Mouse (Mus musculus) brain, embryonic 14.5 days (tissue): ENCODE data around the gene Mcrip1. TPM values are rescaled to one million over a fixed set of nuclear protein-coding genes. Genes with fewer than 3 reads are reported as not detected.
"Not testable (repeated sequence)": the region's sequence is repeated elsewhere in the genome, so short reads cannot be mapped to it uniquely, and the experiment has no call there.

ENCODE experiments used
- DNase-seq: peaks from one replicate; pipeline ENCODE4 v3.0.0-alpha.2; 2011; ENCODE audit warnings: low read depth
- CTCF ChIP-seq: fragments of 200-500 bp; IDR thresholded peaks from 2 replicates; pipeline ENCODE4 v1.5.1; 2012; ENCODE audit warnings: inconsistent platforms, mild to moderate bottlenecking, moderate library complexity, borderline replicate concordance; ENCODE audit not compliant: insufficient read depth, insufficient read length; ENCODE audit errors: extremely low read depth
- POLR2A ChIP-seq: fragments of 200-500 bp; IDR thresholded peaks from 2 replicates; pipeline ENCODE4 v1.6.1; 2012; ENCODE audit warnings: mild to moderate bottlenecking, inconsistent platforms, borderline replicate concordance; ENCODE audit not compliant: poor library complexity, insufficient read depth, insufficient read length, severe bottlenecking; ENCODE audit errors: extremely low read depth
- polyA plus RNA-seq: library from polyadenylated mRNA; depleted of rRNA; stranded (reverse); fragments of >200 nt; gene quantifications from 2 replicates; pipeline ENCODE4 v1.2.3, GENCODE M21; 2012

Gene Mcrip1
- polyA plus RNA-seq, 1 experiment = 204 TPM

DNA sequence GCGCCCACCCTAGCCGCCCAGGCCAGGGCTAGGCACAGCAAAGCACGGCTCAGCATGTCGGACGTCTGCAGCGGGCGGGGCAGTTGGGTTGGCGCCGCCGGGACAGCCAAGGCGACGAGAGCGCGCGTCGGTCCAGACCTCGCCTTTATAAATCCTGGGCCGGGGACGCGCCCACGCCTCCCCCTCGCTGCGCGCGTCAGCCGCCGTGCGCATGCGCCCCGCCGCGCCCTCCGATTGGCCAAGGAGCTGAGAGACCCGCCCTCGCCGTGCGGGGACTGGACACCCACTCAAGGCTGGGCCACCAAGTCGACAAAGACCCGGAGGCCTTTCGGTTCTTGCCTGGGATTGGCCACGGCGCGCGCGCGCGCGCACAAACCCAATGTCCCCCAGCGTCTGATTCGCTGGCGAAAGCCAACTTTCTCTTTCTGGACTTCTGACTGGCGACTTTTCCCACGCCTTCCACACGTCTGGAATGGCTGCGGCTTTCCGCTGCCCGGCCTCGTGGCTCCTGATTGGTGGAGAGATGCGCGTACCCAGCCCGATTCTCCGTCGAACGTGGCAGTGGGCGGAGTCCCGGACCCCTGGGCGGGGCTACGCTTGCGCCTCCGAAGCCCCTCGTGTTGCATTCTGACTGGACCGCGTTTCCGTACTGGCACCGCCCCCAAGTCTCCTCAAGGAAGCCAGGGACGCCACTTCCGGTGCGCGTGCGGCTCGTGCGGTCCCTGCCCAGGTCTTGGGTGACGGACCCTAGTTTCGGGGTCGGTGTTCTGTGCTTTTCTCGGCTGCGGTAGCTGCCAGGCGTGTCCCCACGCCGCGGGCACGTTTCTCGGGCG is 23.4 kb upstream of the Mcrip1 start, which contains the start of gene P4hb:
P4hb (minus strand) TSS at position 502 of the 833 bp plus-strand sequence.
- peak; percentile 100 for DNase-seq
- TF ChIP-seq CTCF = no peak
- peak; percentile 93 for TF ChIP-seq POLR2A

DNA sequence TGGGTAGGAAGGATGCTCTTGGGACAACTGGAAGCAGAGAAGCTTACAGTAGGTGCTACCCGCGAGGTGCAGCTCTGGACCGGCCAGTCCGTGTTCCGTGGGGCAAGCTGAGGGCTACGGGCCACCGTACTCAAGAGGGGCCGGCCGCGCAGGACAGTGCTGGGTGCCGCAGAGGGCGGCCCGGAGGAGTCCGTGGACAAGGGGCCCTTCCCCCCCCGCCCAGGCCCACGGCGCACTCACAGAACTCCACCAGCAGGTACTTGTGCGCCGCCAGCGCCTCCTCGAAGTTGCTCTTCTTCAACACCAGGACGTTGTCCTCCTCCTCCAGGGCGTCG is 22.9 kb upstream of the Mcrip1 start:
- TF ChIP-seq CTCF = no peak
- no peak for TF ChIP-seq POLR2A

DNA sequence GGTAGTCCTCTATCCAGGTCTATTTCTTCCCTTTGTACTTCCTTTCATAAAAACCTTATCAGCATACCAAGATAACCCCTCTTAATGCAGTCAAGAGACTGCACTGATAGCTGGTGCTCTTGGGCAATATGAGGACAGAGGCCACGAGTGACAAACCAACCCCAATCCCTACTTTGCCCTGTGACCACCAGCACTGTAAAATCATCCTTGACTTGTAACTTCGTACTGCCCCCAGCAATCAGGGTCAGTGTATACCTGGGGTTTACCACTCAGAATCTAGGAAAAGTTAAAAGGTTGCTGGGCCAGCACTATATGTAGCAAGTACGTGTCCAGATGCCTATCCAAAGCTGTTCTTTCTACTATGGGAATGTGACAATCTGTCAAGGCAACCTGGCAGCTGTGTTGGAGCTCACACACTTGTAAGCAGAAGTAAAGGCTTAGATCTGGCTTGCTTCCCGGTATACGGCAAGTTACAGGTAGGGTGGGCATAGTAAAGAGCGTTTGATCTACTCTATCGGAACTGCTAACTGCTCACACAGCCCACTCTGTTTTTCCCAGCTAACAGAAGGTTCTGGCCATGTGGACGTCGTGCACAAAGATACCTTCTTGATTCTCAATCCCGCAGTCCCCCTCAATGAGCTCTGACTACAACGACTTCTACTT is 22.4 kb upstream of the Mcrip1 start:
- TF ChIP-seq CTCF (no peak), POLR2A (no peak)
- DNase-seq = peak; percentile 19

More for the DNA sequence above, 22.9 kb upstream of the Mcrip1 start:
- no peak for DNase-seq

DNA sequence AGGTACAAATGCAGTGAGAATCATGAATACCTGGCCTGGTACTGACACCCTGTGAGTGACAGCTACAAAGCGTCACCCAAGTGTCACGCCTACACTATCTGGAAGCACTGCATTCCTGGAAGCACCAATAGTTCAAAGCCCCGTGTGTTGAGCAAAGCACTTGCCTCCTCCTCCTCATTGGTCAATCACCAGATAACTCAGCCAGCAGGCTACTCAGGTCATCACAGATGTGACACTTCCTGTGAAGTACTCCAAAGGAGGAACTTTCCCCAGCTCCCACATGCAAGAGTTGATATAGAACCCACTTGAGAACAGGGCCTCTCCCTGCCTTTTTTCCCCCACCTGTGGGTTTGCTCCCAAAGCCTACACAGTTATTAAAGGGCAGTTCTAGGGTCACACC is 21.6 kb upstream of the Mcrip1 start:
- no peak for DNase-seq
- TF ChIP-seq POLR2A (no peak), CTCF (no peak)

DNA sequence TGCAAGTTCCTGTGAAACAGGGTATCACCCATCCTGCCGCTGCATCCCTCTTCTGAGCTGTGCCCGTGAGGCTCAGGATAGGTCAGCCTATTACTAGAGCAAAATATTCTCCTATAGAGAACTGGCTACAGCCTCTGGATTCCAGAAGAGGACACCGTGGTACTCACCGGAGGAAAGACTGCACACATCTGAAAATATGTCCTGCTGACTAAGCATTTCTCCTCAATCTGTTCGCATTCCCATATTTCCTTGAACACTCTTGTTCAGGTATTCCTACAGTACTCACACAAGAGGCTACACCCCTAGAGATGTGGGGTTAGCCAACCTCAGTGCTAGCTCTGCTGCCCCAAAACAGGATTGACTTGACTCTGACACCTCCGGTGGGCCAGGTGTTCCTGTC is 18.8 kb upstream of the Mcrip1 start:
- no peak for DNase-seq
- no peak for TF ChIP-seq CTCF
- TF ChIP-seq POLR2A = no peak

DNA sequence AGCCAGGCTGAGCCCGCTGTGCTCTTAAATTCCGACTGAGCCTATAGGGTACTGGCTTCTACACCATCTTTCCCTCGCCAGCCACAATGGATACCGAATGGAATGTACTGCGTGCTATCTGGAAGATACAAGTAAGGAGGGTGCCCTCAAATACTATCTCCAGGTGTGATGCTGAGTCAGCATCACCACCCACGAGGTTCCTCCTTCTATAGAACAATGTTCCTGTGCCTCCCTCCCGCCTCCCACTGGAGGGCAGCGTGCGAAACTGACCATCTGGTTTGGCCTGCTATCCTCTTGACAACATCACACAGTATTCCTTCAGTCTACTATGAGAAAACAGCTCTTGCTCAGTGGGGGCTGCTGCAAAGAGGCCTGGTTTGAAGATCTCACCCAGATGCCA is 15.6 kb upstream of the Mcrip1 start:
- TF ChIP-seq CTCF (no peak), POLR2A (no peak)
- DNase-seq = no peak

DNA sequence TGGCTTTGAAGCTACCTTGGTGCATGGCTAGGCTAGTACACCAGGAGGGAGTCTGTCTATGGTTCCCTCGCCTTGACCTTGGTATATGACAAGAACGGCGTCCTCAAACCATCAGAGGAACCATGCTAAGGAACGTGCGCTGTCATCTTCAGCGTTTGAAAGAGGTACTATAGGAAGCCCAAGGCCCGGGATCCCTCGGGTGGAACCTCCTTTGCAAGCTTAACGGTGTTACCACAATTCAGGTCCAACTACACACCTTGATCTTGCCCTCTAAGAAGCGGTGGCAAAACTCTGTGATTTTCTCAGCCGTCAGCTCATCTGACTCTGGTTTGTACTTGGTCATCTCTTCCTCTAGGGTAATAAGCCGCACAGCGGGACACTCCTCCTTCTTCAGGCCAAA is 13.4 kb upstream of the Mcrip1 start:
- no peak for TF ChIP-seq CTCF
- no peak for TF ChIP-seq POLR2A
- no peak for DNase-seq

DNA sequence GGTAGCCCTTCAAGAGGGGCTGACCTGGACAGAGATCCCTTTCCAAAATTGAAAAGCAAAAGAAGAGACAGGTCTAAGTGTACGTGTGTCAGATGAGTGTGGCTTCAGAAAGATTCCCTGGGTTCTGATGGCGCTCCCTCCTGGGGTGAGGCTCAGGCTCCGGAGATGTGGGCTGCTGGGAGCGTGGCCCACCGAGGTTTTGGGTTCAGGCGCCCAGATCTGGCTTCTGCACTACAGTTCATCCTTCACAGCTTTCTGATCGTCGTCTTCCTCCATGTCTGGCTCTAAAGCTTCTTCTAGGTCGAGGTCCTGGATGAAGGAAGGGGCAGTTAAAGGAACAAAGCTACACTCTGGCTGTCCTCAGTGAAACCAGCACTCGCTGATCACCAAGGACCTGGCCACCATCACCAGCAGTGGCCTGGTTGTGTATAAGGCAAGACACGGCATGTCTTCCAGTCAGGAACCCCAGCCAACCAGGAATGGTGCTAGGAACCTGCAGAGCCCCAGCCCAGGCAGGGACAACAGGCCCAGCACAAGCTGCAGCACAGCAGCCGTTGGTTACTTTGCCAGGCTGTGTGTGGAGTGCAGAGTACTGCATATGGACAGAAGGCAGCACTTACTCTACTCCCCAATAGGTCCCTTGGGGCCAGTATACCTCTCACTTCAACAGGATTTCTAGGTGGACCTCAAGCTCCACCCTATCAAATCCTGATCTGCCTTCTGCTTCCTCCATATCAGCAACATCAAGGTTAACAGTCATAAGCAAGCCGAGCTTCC is 11.6 kb upstream of the Mcrip1 start:
- DNase-seq = no peak

DNA sequence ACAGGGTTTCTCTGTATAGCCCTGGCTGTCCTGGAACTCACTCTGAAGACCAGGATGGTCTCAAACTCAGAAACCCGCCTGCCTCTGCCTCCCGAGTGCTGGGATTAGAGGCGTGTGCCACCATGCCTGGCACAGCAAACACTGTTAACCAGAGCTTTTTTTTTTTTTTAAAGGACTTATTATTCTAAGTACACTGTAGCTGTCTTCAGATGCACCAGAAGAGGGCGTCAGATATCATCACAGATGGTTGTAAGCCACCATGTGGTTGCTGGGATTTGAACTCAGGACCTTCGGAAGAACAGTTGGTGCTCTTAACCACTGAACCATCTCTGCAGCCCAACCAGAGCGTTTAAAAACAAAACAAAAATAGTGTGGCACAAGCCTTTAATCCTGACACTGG is 9.3 kb upstream of the Mcrip1 start:
- DNase-seq = not testable (repeated sequence)

More for the DNA sequence above, 11.6 kb upstream of the Mcrip1 start:
- TF ChIP-seq CTCF = no peak
- no peak for TF ChIP-seq POLR2A

DNA sequence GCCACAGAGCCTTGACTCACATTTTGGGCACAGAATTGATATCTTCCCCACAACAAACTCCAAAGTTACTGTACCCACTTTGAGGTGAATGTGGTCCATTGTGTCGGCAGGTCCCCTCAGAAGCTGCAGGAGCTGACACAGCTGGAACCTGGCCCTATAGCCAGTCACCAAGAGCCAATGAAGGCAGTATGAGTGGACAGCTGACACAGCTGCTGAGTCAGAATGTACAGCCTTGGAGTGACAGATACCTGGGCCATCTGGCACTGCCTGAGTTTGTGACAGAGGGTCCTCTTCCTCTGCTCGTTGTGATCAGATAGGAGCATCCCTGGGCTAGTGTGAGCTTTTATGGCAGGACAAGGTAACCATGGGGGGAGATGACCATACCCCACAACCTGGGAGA is 5.7 kb upstream of the Mcrip1 start:
- TF ChIP-seq CTCF (no peak), POLR2A (no peak)
- no peak for DNase-seq

DNA sequence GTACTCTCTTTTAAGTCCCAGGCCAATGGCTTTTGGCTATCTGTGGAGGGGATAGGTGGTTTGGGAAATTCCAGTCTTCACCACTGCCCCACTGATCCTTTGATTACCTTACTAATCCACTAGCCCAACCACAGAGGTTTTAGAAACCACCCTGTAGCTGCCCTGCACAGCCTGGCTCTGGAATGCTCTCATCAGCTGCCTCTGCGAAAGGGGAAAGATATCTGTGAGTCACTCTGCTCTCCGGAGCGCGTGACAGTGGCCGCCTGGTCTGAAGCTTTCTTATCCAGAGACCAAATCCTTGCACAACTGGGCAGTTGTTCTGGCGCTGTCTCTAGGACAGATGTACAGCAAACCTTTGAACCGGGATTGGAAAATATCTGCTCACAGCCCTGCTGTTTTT is 5.3 kb upstream of the Mcrip1 start:
- no peak for DNase-seq
- no peak for TF ChIP-seq POLR2A
- TF ChIP-seq CTCF = no peak
